Mouse (Mus musculus) CD4-positive, CD25-positive, alpha-beta regulatory T cell, adult 4 months (primary cell): ENCODE results near the gene Trarg1. TPM values are rescaled to one million over a fixed set of nuclear protein-coding genes. Genes with fewer than 3 reads are reported as not detected.

Experiments
- polyA plus RNA-seq, 2 experiments: library from polyadenylated mRNA; unstranded; fragments of 100-300 nt; shearing (Covaris generic); gene quantifications; one replicate each; pipeline ENCODE4 v1.2.1; 2017

The Trarg1 gene
- polyA plus RNA-seq, 2 experiments from 2014 or later = not detected

Other genes starting within 250 kb of the Trarg1 start
- gene Abr, start 57.5 kb upstream of the Trarg1 start, polyA plus RNA-seq = 10 to 100 TPM; 14.5 to 14.6 TPM
- not detected for gene Bhlha9, start 7.3 kb upstream of the Trarg1 start, polyA plus RNA-seq
- gene Gosr1, start 83.8 kb downstream of the Trarg1 start, polyA plus RNA-seq = 10 to 100 TPM; 49.2 to 62.6 TPM
- gene Cpd, start 167.2 kb downstream of the Trarg1 start, polyA plus RNA-seq = 1 to 10 TPM; 3.5 to 4.0 TPM
- under 1 TPM in 1 of 2 experiments, not detected in 1; 0.65 TPM for gene Tmigd1, start 222.4 kb downstream of the Trarg1 start, polyA plus RNA-seq
- gene Blmh, start 245.0 kb downstream of the Trarg1 start, polyA plus RNA-seq = 100 to 1,000 TPM in 1 of 2 experiments, 10 to 100 TPM in 1; 81.9 to 102 TPM